Mouse (Mus musculus): ENCODE data around the gene Naalad2. TPM values are rescaled to one million over a fixed set of nuclear protein-coding genes. Genes with fewer than 3 reads are reported as not detected.
"Not testable (repeated sequence)": the region's sequence is repeated elsewhere in the genome, so short reads cannot be mapped to it uniquely, and the experiment has no call there.

Naalad2 gene
- 7.4 and 7.7 TPM in 2 replicates for polyA plus RNA-seq (2014; fragmentation: Nextera tagmentation; extraction: Ambion mirVana)

GRCm38 (mm10) chr9:18402895-18403294, at the start of gene Naalad2:
TSS of gene Naalad2 (minus strand) at chr9:18402995.
- not testable (repeated sequence) for H3K27ac ChIP-seq (replicated peaks; ENCODE audit: low read depth, low read length); H3K4me3 ChIP-seq (ENCODE audit: low read depth, low read length); H3K36me3 ChIP-seq (ENCODE audit: control insufficient read depth, insufficient read depth, low read length); H3K4me1 ChIP-seq (ENCODE audit: control insufficient read depth, insufficient read depth, low read length); ATAC-seq (ENCODE audit: low read depth); H3K27me3 ChIP-seq (replicated peaks; ENCODE audit: control insufficient read depth, insufficient read depth, low read length); DNase-seq (ENCODE audit: low spot score); H3K4me2 ChIP-seq (ENCODE audit: low read depth, low read length); H3K9me3 ChIP-seq (ENCODE audit: control insufficient read depth, low read length); H3K9ac ChIP-seq (ENCODE audit: low read depth, low read length)
- WGBS, result 60% methylated on average over 2 of the region's 2 CpGs

DNA sequence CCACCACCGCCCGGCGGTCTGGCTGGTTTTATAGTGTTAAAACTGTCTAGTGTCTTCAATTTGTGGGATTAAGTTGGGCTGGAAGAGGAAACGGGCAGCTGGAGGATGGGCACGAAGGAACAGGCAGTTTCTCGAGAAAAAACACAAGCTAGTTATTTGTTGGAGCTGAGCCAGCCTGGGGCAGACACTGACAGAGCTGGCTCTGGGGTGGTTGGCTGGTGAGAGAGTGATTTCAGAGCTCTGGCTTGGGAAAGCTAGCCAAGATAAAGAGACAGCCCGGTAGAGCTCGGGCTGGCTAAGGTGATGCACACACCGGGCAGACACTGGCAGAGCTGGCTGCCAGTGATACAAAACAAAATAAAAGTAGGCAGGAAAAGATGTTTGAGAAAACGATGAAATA, 28.9 kb upstream of the Naalad2 start:
- DNase-seq (ENCODE audit: low spot score) (peak; percentile 27), ATAC-seq (ENCODE audit: low read depth) (peak; percentile 60; the same call in 1 of the 2 replicates)
- H3K27ac ChIP-seq (replicated peaks; ENCODE audit: low read depth, low read length), result no peak overlapping the region
- no peaks in the 10 kb centered on the region for H3K36me3 ChIP-seq (ENCODE audit: control insufficient read depth, insufficient read depth, low read length)
- no peaks in the 10 kb centered on the region for H3K4me1 ChIP-seq (ENCODE audit: control insufficient read depth, insufficient read depth, low read length)
- H3K4me3 ChIP-seq (ENCODE audit: low read depth, low read length), result no peak overlapping the region
- 66% methylated on average over 10 of the region's 10 CpGs for whole genome bisulfite sequencing
- H3K27me3 ChIP-seq (replicated peaks; ENCODE audit: control insufficient read depth, insufficient read depth, low read length), result no peaks in the 10 kb centered on the region
- H3K4me2 ChIP-seq (ENCODE audit: low read depth, low read length), result no peak overlapping the region
- H3K9me3 ChIP-seq (ENCODE audit: control insufficient read depth, low read length), result no peaks in the 10 kb centered on the region
- H3K9ac ChIP-seq (ENCODE audit: low read depth, low read length), result no peak overlapping the region

GRCm38 (mm10) chr9:18430354-18430753, 27.6 kb upstream of the Naalad2 start, which contains the start of gene Mbd3l2:
TSS of gene Mbd3l2 (plus strand) at chr9:18430654.
- no peak within 1 kb of the TSS for H3K27ac ChIP-seq (replicated peaks; ENCODE audit: low read depth, low read length)
- H3K9me3 ChIP-seq (ENCODE audit: control insufficient read depth, low read length), result no peaks in the 10 kb centered on the region
- no peaks in the 10 kb centered on the region for H3K27me3 ChIP-seq (replicated peaks; ENCODE audit: control insufficient read depth, insufficient read depth, low read length)
- no peak within 1 kb of the TSS for H3K4me2 ChIP-seq (ENCODE audit: low read depth, low read length)
- ATAC-seq (ENCODE audit: low read depth) (no peak), DNase-seq (ENCODE audit: low spot score) (no peak)
- H3K4me1 ChIP-seq (ENCODE audit: control insufficient read depth, insufficient read depth, low read length), result no peaks in the 10 kb centered on the region
- H3K9ac ChIP-seq (ENCODE audit: low read depth, low read length), result no peak within 1 kb of the TSS
- H3K36me3 ChIP-seq (ENCODE audit: control insufficient read depth, insufficient read depth, low read length), result no peaks in the 10 kb centered on the region
- no peak within 1 kb of the TSS for H3K4me3 ChIP-seq (ENCODE audit: low read depth, low read length)

DNA sequence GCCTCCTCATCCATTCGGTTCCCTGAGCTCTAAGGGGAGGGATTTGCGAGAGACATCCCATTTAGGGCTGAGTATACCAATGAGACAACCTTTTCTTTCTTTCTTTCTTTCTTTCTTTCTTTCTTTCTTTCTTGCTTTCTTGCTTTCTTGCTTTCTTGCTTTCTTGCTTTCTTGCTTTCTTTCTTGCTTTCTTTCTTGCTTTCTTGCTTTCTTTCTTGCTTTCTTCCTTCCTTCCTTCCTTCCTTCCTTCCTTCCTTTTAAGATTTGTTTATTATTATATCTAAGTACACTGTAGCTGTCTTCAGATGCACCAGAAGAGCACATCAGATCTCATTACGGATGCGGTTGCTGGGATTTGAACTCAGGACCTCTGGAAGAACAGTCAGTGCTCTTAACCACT, 9.6 kb upstream of the Naalad2 start:
- H3K9me3 ChIP-seq (ENCODE audit: control insufficient read depth, low read length); H3K4me2 ChIP-seq (ENCODE audit: low read depth, low read length); H3K27ac ChIP-seq (replicated peaks; ENCODE audit: low read depth, low read length); H3K9ac ChIP-seq (ENCODE audit: low read depth, low read length); DNase-seq (ENCODE audit: low spot score); ATAC-seq (ENCODE audit: low read depth); H3K4me3 ChIP-seq (ENCODE audit: low read depth, low read length); H3K27me3 ChIP-seq (replicated peaks; ENCODE audit: control insufficient read depth, insufficient read depth, low read length); H3K36me3 ChIP-seq (ENCODE audit: control insufficient read depth, insufficient read depth, low read length); H3K4me1 ChIP-seq (ENCODE audit: control insufficient read depth, insufficient read depth, low read length): not testable (repeated sequence)
- WGBS, result 81% methylated on average over 4 of the region's 4 CpGs

- no peak within 1 kb of the TSS for H3K9ac ChIP-seq (ENCODE audit: low read depth, low read length)
- no peaks in the 10 kb centered on the region for H3K9me3 ChIP-seq (ENCODE audit: control insufficient read depth, low read length)
- H3K27me3 ChIP-seq (replicated peaks; ENCODE audit: control insufficient read depth, insufficient read depth, low read length), result no peaks in the 10 kb centered on the region
- ATAC-seq (ENCODE audit: low read depth) (no peak), DNase-seq (ENCODE audit: low spot score) (no peak)
- H3K4me2 ChIP-seq (ENCODE audit: low read depth, low read length), result no peak within 1 kb of the TSS
- WGBS, result 79% methylated on average over 1 of the region's 1 CpGs
- no peaks in the 10 kb centered on the region for H3K4me1 ChIP-seq (ENCODE audit: control insufficient read depth, insufficient read depth, low read length)
- no peak within 1 kb of the TSS for H3K4me3 ChIP-seq (ENCODE audit: low read depth, low read length)
- no peaks in the 10 kb centered on the region for H3K36me3 ChIP-seq (ENCODE audit: control insufficient read depth, insufficient read depth, low read length)
- no peak within 1 kb of the TSS for H3K27ac ChIP-seq (replicated peaks; ENCODE audit: low read depth, low read length)
Measured at GRCm38 (mm10) chr9:18404118-18404517, 1.3 kb upstream of the Naalad2 start, which contains the start of gene Ubtfl1. TSS of gene Ubtfl1 (plus strand) at chr9:18404418.

DNA sequence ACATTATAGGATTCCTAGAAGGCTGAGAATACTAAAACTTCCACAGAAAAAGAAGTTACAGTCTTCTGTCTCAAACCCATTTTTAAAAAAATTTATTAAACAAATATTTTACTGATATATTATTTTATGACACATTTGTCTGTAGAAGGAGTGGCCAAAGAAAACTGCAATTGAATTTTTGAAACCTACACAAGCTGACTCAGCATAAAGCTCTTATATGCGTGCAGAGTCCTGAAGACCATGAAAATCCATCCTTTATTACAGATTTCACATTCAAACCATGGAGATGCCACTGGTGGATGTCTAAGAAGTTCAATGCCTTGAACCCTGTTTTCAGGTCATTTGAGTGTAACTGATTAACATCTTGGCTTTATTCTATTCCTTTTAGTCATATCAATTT, 3.2 kb downstream of the Naalad2 start:
- DNase-seq (ENCODE audit: low spot score) (no peak), ATAC-seq (ENCODE audit: low read depth) (no peak)
- Histone ChIP-seq H3K4me1 (ENCODE audit: control insufficient read depth, insufficient read depth, low read length) (no peaks in the 10 kb centered on the region), H3K4me2 (ENCODE audit: low read depth, low read length) (no peak overlapping the region), H3K9me3 (ENCODE audit: control insufficient read depth, low read length) (no peaks in the 10 kb centered on the region), H3K4me3 (ENCODE audit: low read depth, low read length) (no peak overlapping the region), H3K27me3 (replicated peaks; ENCODE audit: control insufficient read depth, insufficient read depth, low read length) (no peaks in the 10 kb centered on the region), H3K36me3 (ENCODE audit: control insufficient read depth, insufficient read depth, low read length) (no peaks in the 10 kb centered on the region), H3K9ac (ENCODE audit: low read depth, low read length) (no peak overlapping the region), H3K27ac (replicated peaks; ENCODE audit: low read depth, low read length) (no peak overlapping the region)
- WGBS, result 77% methylated on average over 1 of the region's 1 CpGs

- peak overlapping the region; percentile 41 for H3K9ac ChIP-seq (ENCODE audit: low read depth, low read length)
- peak overlapping the region; percentile 18; the same call in 1 of the 2 replicates for H3K4me3 ChIP-seq (ENCODE audit: low read depth, low read length)
- H3K9me3 ChIP-seq (ENCODE audit: control insufficient read depth, low read length), result no peaks in the 10 kb centered on the region
- no peaks in the 10 kb centered on the region for H3K27me3 ChIP-seq (replicated peaks; ENCODE audit: control insufficient read depth, insufficient read depth, low read length)
- WGBS, result 16% methylated on average over 6 of the region's 6 CpGs
- ATAC-seq (ENCODE audit: low read depth) (no peak), DNase-seq (ENCODE audit: low spot score) (peak; percentile 42)
- peaks cover 6% of the 10 kb centered on the region; the same call in 1 of the 2 replicates for H3K4me1 ChIP-seq (ENCODE audit: control insufficient read depth, insufficient read depth, low read length)
- H3K4me2 ChIP-seq (ENCODE audit: low read depth, low read length), result peak overlapping the region; percentile 37
- H3K27ac ChIP-seq (replicated peaks; ENCODE audit: low read depth, low read length), result peak overlapping the region; percentile 39; the same call in 1 of the 2 replicates
- no peaks in the 10 kb centered on the region for H3K36me3 ChIP-seq (ENCODE audit: control insufficient read depth, insufficient read depth, low read length)
Measured at GRCm38 (mm10) chr9:18385782-18386181, 17.0 kb downstream of the Naalad2 start.

- ATAC-seq (ENCODE audit: low read depth); H3K4me1 ChIP-seq (ENCODE audit: control insufficient read depth, insufficient read depth, low read length); H3K4me2 ChIP-seq (ENCODE audit: low read depth, low read length); H3K4me3 ChIP-seq (ENCODE audit: low read depth, low read length); H3K36me3 ChIP-seq (ENCODE audit: control insufficient read depth, insufficient read depth, low read length); H3K9me3 ChIP-seq (ENCODE audit: control insufficient read depth, low read length); H3K9ac ChIP-seq (ENCODE audit: low read depth, low read length); DNase-seq (ENCODE audit: low spot score); H3K27me3 ChIP-seq (replicated peaks; ENCODE audit: control insufficient read depth, insufficient read depth, low read length); H3K27ac ChIP-seq (replicated peaks; ENCODE audit: low read depth, low read length): not testable (repeated sequence)
- whole genome bisulfite sequencing, result 83% methylated on average over 1 of the region's 1 CpGs
Measured at GRCm38 (mm10) chr9:18373026-18373425, 29.8 kb downstream of the Naalad2 start.

DNA sequence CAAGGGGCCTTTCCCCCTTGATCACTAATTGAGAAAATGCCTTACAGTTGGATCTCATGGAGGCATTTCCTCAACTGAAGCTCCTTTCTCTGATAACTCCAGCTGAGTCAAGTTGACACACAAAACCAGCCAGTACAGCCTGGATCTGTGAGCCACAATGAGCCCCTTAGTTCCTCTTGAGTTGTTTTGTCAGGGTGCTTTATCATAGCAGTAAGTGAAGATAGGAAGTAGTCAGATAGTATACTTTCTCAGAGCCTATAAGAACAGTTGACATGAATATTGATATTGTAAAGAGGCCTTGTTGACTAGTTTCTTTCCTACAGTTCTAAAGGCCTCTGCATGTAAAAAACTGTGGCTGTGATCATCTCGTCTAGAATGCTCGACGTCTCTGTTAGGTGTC, 82.8 kb downstream of the Naalad2 start:
- WGBS, result 92% methylated on average over 3 of the region's 3 CpGs

More for the DNA sequence above, 82.8 kb downstream of the Naalad2 start:
- ATAC-seq (ENCODE audit: low read depth) (no peak), DNase-seq (ENCODE audit: low spot score) (no peak)
- Histone ChIP-seq H3K4me3 (ENCODE audit: low read depth, low read length) (no peak overlapping the region), H3K27ac (replicated peaks; ENCODE audit: low read depth, low read length) (no peak overlapping the region), H3K4me1 (ENCODE audit: control insufficient read depth, insufficient read depth, low read length) (no peaks in the 10 kb centered on the region), H3K36me3 (ENCODE audit: control insufficient read depth, insufficient read depth, low read length) (peaks cover 31% of the 10 kb centered on the region), H3K4me2 (ENCODE audit: low read depth, low read length) (no peak overlapping the region), H3K9me3 (ENCODE audit: control insufficient read depth, low read length) (no peaks in the 10 kb centered on the region), H3K9ac (ENCODE audit: low read depth, low read length) (no peak overlapping the region), H3K27me3 (replicated peaks; ENCODE audit: control insufficient read depth, insufficient read depth, low read length) (no peaks in the 10 kb centered on the region)

All from embryonic facial prominence, embryonic 14.5 days (tissue).